Mouse (Mus musculus) embryo, embryonic 9.5 days (tissue): ENCODE measurements around the gene Srl.
"Not testable (repeated sequence)": the region's sequence is repeated elsewhere in the genome, so short reads cannot be mapped to it uniquely, and the experiment has no call there.

Experiments used
- DNase-seq: peaks from one replicate; pipeline ENCODE4 v3.0.0-alpha.2; 2017; ENCODE audit errors: extremely low spot score

Srl gene

DNA sequence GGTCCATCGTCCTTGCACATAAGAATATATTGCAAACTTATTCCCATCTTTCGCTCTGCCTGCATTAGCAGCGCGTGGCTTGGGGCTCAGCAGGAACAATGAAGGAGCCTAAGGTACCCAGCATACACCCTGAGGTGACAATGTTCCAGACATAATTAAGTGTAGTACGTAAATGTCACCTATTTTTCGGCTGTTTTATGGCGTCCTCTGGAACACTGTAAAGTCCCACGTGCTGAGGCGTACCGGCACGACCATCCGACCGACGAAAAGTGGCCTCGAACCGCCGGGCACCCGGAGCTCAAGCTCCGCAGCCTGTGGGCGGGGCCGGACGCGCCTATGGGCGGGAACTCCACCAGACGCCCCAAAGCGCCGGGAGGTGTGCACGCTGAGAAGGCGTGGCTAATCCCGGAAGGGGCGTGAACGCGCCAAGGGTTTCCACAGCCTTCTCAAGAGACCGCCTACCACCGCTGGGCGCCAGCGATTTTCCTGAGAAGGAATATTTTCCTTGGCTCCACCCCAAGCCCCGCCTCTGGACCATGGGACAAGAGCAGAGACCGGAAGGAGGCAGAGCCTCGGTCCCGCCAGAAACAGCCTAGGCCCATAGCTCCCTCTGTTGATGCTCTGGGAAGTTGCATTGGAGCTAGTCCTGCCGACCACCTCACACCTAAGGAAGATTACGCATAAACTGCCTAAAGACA, at the start of gene Srl:
Srl (minus strand) TSS at position 316 of the 698 bp plus-strand sequence.
- DNase-seq: peak; percentile 99

- no peak for DNase-seq
These were observed 48.6 kb upstream of the Srl start for GRCm38 (mm10) chr16:4590236-4590635.

GRCm38 (mm10) chr16:4587516-4588210, 46.0 kb upstream of the Srl start:
- no peak for DNase-seq

- DNase-seq: peak; percentile 96
These were observed 45.0 kb upstream of the Srl start for GRCm38 (mm10) chr16:4586531-4587123.

- no peak for DNase-seq
These were observed 44.3 kb upstream of the Srl start for GRCm38 (mm10) chr16:4585642-4586530.

GRCm38 (mm10) chr16:4584438-4584837, 42.8 kb upstream of the Srl start:
- DNase-seq: no peak

DNA sequence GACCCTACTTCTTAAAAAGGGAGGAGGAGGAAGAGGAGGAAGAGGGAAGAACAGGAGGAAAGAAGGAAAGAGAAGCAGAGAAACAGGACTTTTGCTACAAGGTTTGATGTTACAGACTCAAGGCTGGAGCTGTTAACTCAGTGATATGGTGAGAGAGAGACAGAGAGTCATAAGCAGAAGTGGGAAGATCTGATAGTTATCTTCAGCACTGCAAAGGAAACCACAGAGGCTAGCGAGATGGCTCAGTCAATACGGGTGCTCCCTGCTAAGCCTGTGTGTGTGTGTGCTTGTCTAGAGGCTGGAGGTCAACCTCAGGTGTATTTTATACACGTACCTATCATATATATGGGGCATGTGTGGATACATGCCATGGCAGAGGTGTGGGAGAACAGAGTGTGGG, 42.2 kb upstream of the Srl start:
- no peak for DNase-seq

DNA sequence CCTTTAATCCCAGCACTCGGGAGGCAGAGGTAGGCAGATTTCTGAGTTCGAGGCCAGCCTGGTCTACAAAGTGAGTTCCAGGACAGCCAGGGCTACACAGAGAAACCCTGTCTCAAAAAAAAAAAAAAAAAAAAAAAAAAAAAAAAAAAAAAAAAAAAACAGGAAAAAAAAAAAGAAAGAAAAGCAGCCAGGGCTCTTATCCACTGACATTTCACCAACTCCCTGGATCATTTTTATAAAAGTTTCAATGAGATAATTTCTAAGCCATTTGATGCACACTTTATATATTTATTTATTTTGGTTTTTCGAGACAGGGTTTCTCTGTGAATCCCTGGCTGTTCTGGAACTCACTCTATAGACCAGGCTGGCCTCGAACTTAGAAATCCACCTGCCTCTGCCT, 39.6 kb upstream of the Srl start:
- not testable (repeated sequence) for DNase-seq

DNA sequence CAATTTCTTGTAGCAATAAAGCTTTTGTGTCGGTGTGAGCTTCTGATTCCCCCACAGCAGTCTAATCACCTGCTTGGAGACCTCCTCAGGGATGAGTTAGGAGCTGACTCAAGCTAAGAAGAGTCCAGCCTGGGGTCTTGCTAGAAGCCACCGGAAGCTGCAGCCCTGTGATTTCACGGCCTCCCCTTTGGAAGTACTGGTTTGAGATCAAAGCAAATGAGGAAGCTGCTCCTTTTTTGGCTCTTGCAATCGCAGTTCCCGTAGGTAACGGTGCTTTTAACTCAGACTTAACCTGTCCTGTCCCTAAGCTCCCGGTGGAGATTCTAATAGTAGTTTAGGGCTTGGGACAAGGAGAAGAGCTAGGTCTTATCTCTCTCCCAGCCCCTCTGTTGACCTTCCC, 37.0 kb upstream of the Srl start:
- DNase-seq: no peak

DNA sequence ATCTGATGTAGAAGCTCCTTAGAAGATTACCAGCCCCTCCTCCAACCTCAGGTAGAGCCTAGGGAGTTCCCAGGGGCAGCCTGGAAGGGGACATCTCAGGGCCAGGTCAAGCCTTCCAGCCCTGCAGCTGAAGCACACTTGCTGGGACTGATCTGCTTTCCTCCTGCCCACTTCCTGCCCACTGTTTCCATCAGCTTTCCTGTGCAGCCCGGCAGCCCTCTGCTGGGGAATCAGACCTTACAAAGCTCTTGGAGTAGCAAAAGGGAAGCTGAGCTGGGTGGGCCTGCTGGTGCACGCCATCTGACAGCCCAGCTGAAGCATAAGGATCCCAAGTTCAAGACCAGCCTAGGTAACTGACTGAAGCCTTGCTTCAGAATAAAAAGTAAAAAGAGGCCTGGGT, 35.3 kb upstream of the Srl start:
- no peak for DNase-seq

DNA sequence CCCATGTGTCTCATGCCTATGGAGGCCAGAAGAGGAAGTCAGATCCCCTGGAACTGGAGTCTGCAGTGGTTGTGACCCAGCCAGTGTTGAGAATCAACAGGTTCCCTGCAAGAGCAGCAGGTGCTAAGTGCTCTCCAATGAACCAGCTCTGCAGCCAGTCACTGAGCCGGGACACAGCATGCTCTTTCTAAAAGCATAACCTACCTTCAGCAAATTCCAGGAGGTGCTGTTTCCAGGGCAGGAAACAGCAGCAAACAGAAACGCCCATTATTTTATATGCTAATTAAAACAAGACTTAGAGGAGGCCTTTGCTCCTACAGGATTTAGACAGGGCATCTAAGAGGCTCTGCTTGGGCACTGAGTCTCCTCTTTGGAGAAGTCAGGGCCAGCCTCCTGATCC, 34.4 kb upstream of the Srl start:
- no peak for DNase-seq

- no peak for DNase-seq
These were observed 29.1 kb upstream of the Srl start for GRCm38 (mm10) chr16:4570737-4571136.

DNA sequence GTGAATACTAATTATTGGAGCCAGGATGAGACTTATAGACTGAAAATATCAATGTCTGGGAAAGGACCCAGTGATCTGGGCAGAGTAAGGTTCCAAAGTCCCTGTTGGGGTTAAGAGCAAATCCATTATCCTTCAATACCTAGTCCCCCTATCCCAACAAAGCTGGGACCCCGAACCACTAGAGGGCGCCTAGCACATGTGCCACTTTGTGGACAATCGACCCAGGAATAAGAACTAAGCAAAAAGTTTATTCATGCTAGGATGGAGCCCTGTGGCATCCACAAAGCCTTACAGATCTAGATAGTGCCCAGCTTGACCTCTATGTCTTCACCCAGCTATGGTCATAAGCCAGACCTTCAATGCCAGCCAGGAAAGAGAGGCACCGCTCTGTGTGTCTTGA, 26.3 kb upstream of the Srl start:
- DNase-seq: peak; percentile 83

- DNase-seq: peak; percentile 82
These were observed 18.7 kb upstream of the Srl start for GRCm38 (mm10) chr16:4560145-4560952.

GRCm38 (mm10) chr16:4559715-4560144, 18.1 kb upstream of the Srl start, which contains the start of gene Tfap4:
TSS of gene Tfap4 (minus strand) at chr16:4559854.
- DNase-seq: peak; percentile 96

DNA sequence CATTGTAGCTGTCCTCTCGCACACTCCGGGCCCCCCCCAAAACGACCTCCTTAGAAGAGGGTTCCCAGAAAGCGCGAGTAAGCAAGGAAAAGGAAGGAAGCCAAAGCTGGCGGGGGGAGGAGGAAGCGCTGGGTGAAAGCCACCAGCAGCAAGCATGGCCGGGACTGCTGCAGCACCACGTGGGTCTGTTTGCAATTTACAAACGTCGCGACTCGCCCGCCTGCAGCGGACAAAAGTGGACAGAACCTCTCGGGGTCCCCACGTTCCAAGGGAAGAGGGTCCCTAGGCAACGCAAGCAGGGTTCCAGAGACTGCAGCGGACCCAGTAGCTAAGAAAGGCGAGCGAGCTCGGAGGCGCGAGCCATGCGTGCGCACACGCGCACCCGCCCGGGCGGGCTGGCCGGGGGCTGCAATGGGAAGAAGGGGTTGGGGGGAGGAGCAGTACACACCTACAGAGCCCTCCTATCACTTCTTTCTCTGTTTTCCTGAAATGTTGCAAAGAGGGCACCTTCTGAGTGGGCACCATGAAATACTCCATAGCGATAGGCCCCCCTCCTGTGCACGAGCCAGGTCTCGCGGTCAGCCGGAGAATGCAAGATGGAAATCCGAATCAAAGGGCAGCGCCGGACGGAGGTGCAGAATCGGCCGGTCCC, 17.5 kb upstream of the Srl start:
- DNase-seq: peak; percentile 82

GRCm38 (mm10) chr16:4558384-4558979, 16.9 kb upstream of the Srl start:
- peak; percentile 94 for DNase-seq

DNA sequence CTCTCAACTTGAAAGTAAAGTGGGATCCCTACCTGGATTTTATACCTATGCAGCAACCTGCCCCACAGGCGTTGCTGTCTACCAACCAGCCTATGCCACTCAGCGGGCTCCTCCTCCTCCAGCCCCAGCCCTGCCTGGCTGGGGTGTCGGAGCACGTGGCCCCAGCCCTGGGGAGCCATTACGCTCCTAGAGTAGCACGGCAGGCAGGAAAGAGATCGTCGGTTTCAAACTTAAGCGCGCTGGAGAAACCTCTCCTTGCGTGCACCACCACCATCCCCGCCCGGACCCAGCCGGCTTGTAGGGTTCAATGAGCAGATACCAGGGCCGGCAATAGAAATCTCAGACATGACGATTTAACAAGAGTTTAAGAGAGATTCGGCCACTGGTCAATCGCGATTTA, 16.3 kb upstream of the Srl start:
- peak; percentile 65 for DNase-seq

- DNase-seq: no peak
These were observed 15.5 kb upstream of the Srl start for GRCm38 (mm10) chr16:4557085-4557484.

- no peak for DNase-seq
These were observed 13.9 kb upstream of the Srl start for GRCm38 (mm10) chr16:4555555-4555954.
